Mouse (Mus musculus) kidney, embryonic 14.5 days (tissue): ENCODE measurements around the gene E130311K13Rik. TPM values are rescaled to one million over a fixed set of nuclear protein-coding genes. Genes with fewer than 3 reads are reported as not detected.

Source experiments
- ATAC-seq: fragments of 200-750 bp; cut with Nextera tagmentation; 2 replicates; pipeline ENCODE4 v1.8.0; 2017; ENCODE audit warnings: moderate number of reproducible peaks, mild to moderate bottlenecking, moderate TSS enrichment, moderate library complexity; ENCODE audit not compliant: low FRiP score, low TSS enrichment
- H3K27ac ChIP-seq: fragments of 300-500 bp; sonication (generic); 2 replicates; pipeline ENCODE4 v1.5.1; 2014; ENCODE audit warnings: low read depth, mild to moderate bottlenecking, low read length, moderate library complexity, mixed read lengths
- H3K27me3 ChIP-seq: fragments of 300-500 bp; sonication (generic); 2 replicates; pipeline ENCODE4 v1.6.1; 2014; ENCODE audit warnings: mild to moderate bottlenecking, low read length; ENCODE audit not compliant: control insufficient read depth, insufficient read depth
- H3K36me3 ChIP-seq: fragments of 300-500 bp; sonication (generic); 2 replicates; pipeline ENCODE4 v1.6.1; 2014; ENCODE audit warnings: low read length, mixed read lengths; ENCODE audit not compliant: control insufficient read depth, insufficient read depth
- H3K4me1 ChIP-seq: fragments of 300-500 bp; sonication (generic); 2 replicates; pipeline ENCODE4 v1.6.1; 2014; ENCODE audit warnings: low read length, mixed read lengths; ENCODE audit not compliant: control insufficient read depth, insufficient read depth
- H3K4me2 ChIP-seq: fragments of 300-500 bp; sonication (generic); replicated peaks from 2 replicates; pipeline ENCODE4 v1.6.1; 2014; ENCODE audit warnings: low read depth, mild to moderate bottlenecking, low read length
- H3K4me3 ChIP-seq: fragments of 300-500 bp; sonication (generic); 2 replicates; pipeline ENCODE4 v1.5.1; 2014; ENCODE audit warnings: mild to moderate bottlenecking, low read length
- H3K9ac ChIP-seq: fragments of 300-500 bp; sonication (generic); 2 replicates; pipeline ENCODE4 v1.6.1; 2014; ENCODE audit warnings: low read depth, mild to moderate bottlenecking, low read length, moderate library complexity
- H3K9me3 ChIP-seq: fragments of 300-500 bp; sonication (generic); 2 replicates; pipeline ENCODE4 v1.6.1; 2016; ENCODE audit warnings: low read length; ENCODE audit not compliant: control insufficient read depth
- WGBS: fragments of 180-500 bp; shearing (Covaris S2); extraction: QIAGEN DNeasy Blood & Tissue Kit; methylation state at CpG from one replicate; pipeline ENCODE4 v1.1.7; 2014; 5-methylcytosine and 5-hydroxymethylcytosine counted together
- polyA plus RNA-seq: library from polyadenylated mRNA; unstranded; fragments of >200 nt; fragmentation: Nextera tagmentation; extraction: Ambion mirVana; gene quantifications from 2 replicates; pipeline ENCODE4 v1.2.1, GENCODE M21; 2014

E130311K13Rik gene
- polyA plus RNA-seq, 1 experiment from 2014 or later = 5.7 TPM

GRCm38 (mm10) chr3:63949837-63950236 is 20.6 kb upstream of the E130311K13Rik start:
- no peak overlapping the region for H3K27ac ChIP-seq
- H3K27me3 ChIP-seq = no peaks in the 10 kb centered on the region
- no peak overlapping the region for H3K4me2 ChIP-seq
- H3K9ac ChIP-seq = no peak overlapping the region
- no peaks in the 10 kb centered on the region for H3K9me3 ChIP-seq
- WGBS = 80% methylated on average over 3 of the region's 3 CpGs
- peaks cover 9% of the 10 kb centered on the region; the same call in 1 of the 2 replicates for H3K36me3 ChIP-seq
- no peak for ATAC-seq
- H3K4me3 ChIP-seq = no peak overlapping the region
- H3K4me1 ChIP-seq = no peaks in the 10 kb centered on the region

- no peak overlapping the region for H3K4me3 ChIP-seq
- no peak for ATAC-seq
- H3K4me2 ChIP-seq = no peak overlapping the region
- peaks cover 10% of the 10 kb centered on the region; the same call in 1 of the 2 replicates for H3K36me3 ChIP-seq
- no peak overlapping the region for H3K27ac ChIP-seq
- H3K9me3 ChIP-seq = no peaks in the 10 kb centered on the region
- no peaks in the 10 kb centered on the region for H3K4me1 ChIP-seq
- WGBS = 72% methylated on average over 2 of the region's 2 CpGs
- H3K9ac ChIP-seq = no peak overlapping the region
- no peaks in the 10 kb centered on the region for H3K27me3 ChIP-seq
Observed at GRCm38 (mm10) chr3:63941204-63941850, 12.1 kb upstream of the E130311K13Rik start.

- no peak overlapping the region for H3K4me2 ChIP-seq
- WGBS = 94% methylated on average over 2 of the region's 2 CpGs
- no peaks in the 10 kb centered on the region for H3K4me1 ChIP-seq
- no peak overlapping the region for H3K27ac ChIP-seq
- H3K9me3 ChIP-seq = no peaks in the 10 kb centered on the region
- no peaks in the 10 kb centered on the region for H3K27me3 ChIP-seq
- no peak overlapping the region for H3K9ac ChIP-seq
- no peak overlapping the region for H3K4me3 ChIP-seq
- peaks cover 2% of the 10 kb centered on the region; the same call in 1 of the 2 replicates for H3K36me3 ChIP-seq
- no peak for ATAC-seq
Observed at GRCm38 (mm10) chr3:63938928-63939327, 9.7 kb upstream of the E130311K13Rik start.

GRCm38 (mm10) chr3:63919634-63920033 is 9.6 kb downstream of the E130311K13Rik start:
- 68% methylated on average over 3 of the region's 3 CpGs for WGBS
- 0 out of 2 replicates have a peak, but pooled peaks cover 3% of the 10 kb centered on the region for H3K36me3 ChIP-seq
- no peaks in the 10 kb centered on the region for H3K4me1 ChIP-seq
- H3K27ac ChIP-seq = no peak overlapping the region
- H3K4me3 ChIP-seq = no peak overlapping the region
- no peak overlapping the region for H3K4me2 ChIP-seq
- no peak for ATAC-seq
- H3K27me3 ChIP-seq = no peaks in the 10 kb centered on the region
- H3K9ac ChIP-seq = no peak overlapping the region
- no peaks in the 10 kb centered on the region for H3K9me3 ChIP-seq

- H3K4me2 ChIP-seq = no peak overlapping the region
Observed at GRCm38 (mm10) chr3:63910301-63910700, 19.0 kb downstream of the E130311K13Rik start.

GRCm38 (mm10) chr3:63905241-63905640 is 24.0 kb downstream of the E130311K13Rik start:
- H3K9ac ChIP-seq = peak overlapping the region; percentile 44; the same call in 1 of the 2 replicates
- H3K27ac ChIP-seq = no peak overlapping the region
- H3K4me1 ChIP-seq = peaks cover 5% of the 10 kb centered on the region
- no peak for ATAC-seq
- H3K4me3 ChIP-seq = peak overlapping the region; percentile 34
- H3K9me3 ChIP-seq = no peaks in the 10 kb centered on the region
- no peaks in the 10 kb centered on the region for H3K27me3 ChIP-seq
- H3K36me3 ChIP-seq = no peaks in the 10 kb centered on the region
- 7% methylated on average over 18 of the region's 18 CpGs for WGBS
- H3K4me2 ChIP-seq = peak overlapping the region; percentile 64

More at GRCm38 (mm10) chr3:63910301-63910700, 19.0 kb downstream of the E130311K13Rik start:
- no peaks in the 10 kb centered on the region for H3K9me3 ChIP-seq
- no peak overlapping the region for H3K4me3 ChIP-seq
- no peak for ATAC-seq
- no peaks in the 10 kb centered on the region for H3K27me3 ChIP-seq
- no peak overlapping the region for H3K27ac ChIP-seq
- H3K36me3 ChIP-seq = no peaks in the 10 kb centered on the region
- peaks cover under 1% of the 10 kb centered on the region for H3K4me1 ChIP-seq
- WGBS = 49% methylated on average over 4 of the region's 4 CpGs
- H3K9ac ChIP-seq = no peak overlapping the region

GRCm38 (mm10) chr3:63904157-63904556 is 25.1 kb downstream of the E130311K13Rik start:
- Histone ChIP-seq H3K9ac (no peak overlapping the region), H3K4me1 (peaks cover 6% of the 10 kb centered on the region), H3K36me3 (no peaks in the 10 kb centered on the region), H3K4me3 (no peak overlapping the region), H3K27me3 (no peaks in the 10 kb centered on the region), H3K27ac (no peak overlapping the region), H3K9me3 (no peaks in the 10 kb centered on the region), H3K4me2 (no peak overlapping the region)
- WGBS = 78% methylated on average over 2 of the region's 2 CpGs
- ATAC-seq = no peak

- peak; percentile 68 for ATAC-seq
- H3K27me3 ChIP-seq = no peaks in the 10 kb centered on the region
- H3K36me3 ChIP-seq = no peaks in the 10 kb centered on the region
- H3K4me1 ChIP-seq = peaks cover 7% of the 10 kb centered on the region
- H3K4me2 ChIP-seq = peak overlapping the region; percentile 97
- H3K4me3 ChIP-seq = peak overlapping the region; percentile 81
- no peaks in the 10 kb centered on the region for H3K9me3 ChIP-seq
- WGBS = 2% methylated on average over 12 of the region's 12 CpGs
- H3K9ac ChIP-seq = no peak overlapping the region
- H3K27ac ChIP-seq = peak overlapping the region; percentile 55; the same call in 1 of the 2 replicates
Observed at GRCm38 (mm10) chr3:63900021-63900571, 29.2 kb downstream of the E130311K13Rik start.

GRCm38 (mm10) chr3:63899309-63899695 is 30.0 kb downstream of the E130311K13Rik start, which contains the start of gene Plch1:
TSS of gene Plch1 (minus strand) at chr3:63899472.
- ATAC-seq = peak; percentile 71
- Histone ChIP-seq H3K4me2 (peak within 1 kb of the TSS; percentile 97), H3K9me3 (no peaks in the 10 kb centered on the region), H3K27ac (peak within 1 kb of the TSS; percentile 85), H3K4me3 (peak within 1 kb of the TSS; percentile 81), H3K36me3 (no peaks in the 10 kb centered on the region), H3K27me3 (no peaks in the 10 kb centered on the region), H3K9ac (peak within 1 kb of the TSS; percentile 78), H3K4me1 (peaks cover 6% of the 10 kb centered on the region; the same call in 1 of the 2 replicates)
- WGBS = 0% methylated on average over 12 of the region's 12 CpGs
